Mouse (Mus musculus) MEL (cell line): ENCODE data around the gene Cdc14b. TPM values are rescaled to one million over a fixed set of nuclear protein-coding genes. Genes with fewer than 3 reads are reported as not detected.

Source experiments
- DNase-seq: peaks from one replicate; pipeline ENCODE4 v3.0.0; 2011; ENCODE audit warnings: low read depth, low spot score
- H3K27ac ChIP-seq: 2 replicates; pipeline ENCODE4 v1.5.1; 2012; ENCODE audit warnings: low read depth, mild to moderate bottlenecking, control low read depth, low read length, moderate library complexity; ENCODE audit not compliant: control insufficient read depth
- H3K27me3 ChIP-seq, 2 experiments: fragments of 150-350 bp in 1 of 2; sonication (generic) in 1 of 2; 2 replicates each; pipeline ENCODE4 v1.6.1; 2012; ENCODE audit warnings: low read length in 2 of 2, mild to moderate bottlenecking in 2 of 2, improper control_type of control experiment in 1 of 2, moderate library complexity in 1 of 2; ENCODE audit not compliant: insufficient read depth in 2 of 2, control insufficient read depth in 1 of 2
- H3K36me3 ChIP-seq, 2 experiments: 2 replicates each; pipeline ENCODE4 v1.6.1; 2012 to 2014; ENCODE audit warnings: low read length in 2 of 2, improper control_type of control experiment in 1 of 2, inconsistent platforms in 1 of 2, mild to moderate bottlenecking in 1 of 2; ENCODE audit not compliant: insufficient read depth in 2 of 2, control insufficient read depth in 1 of 2
- H3K4me1 ChIP-seq, 2 experiments: fragments of 150-350 bp in 1 of 2; sonication (generic) in 1 of 2; 2 replicates each; pipeline ENCODE4 v1.6.1; 2012; ENCODE audit warnings: low read length in 2 of 2, improper control_type of control experiment in 1 of 2, mild to moderate bottlenecking in 1 of 2; ENCODE audit not compliant: insufficient read depth in 2 of 2, control insufficient read depth in 1 of 2
- H3K4me3 ChIP-seq, 2 experiments: fragments of 150-350 bp in 1 of 2; sonication (generic) in 1 of 2; 2 replicates each; pipeline ENCODE4 v1.5.1; 2012; ENCODE audit warnings: low read depth in 2 of 2, low read length in 2 of 2, mild to moderate bottlenecking in 2 of 2, moderate library complexity in 2 of 2, control low read depth in 1 of 2, improper control_type of control experiment in 1 of 2; ENCODE audit not compliant: control insufficient read depth in 1 of 2, insufficient read depth in 1 of 2
- H3K79me2 ChIP-seq: 2 replicates; pipeline ENCODE4 v1.6.1; 2012; ENCODE audit warnings: mild to moderate bottlenecking, low read length, moderate library complexity; ENCODE audit not compliant: control insufficient read depth, poor library complexity, insufficient read depth
- H3K9ac ChIP-seq: 2 replicates; pipeline ENCODE4 v1.6.1; 2012; ENCODE audit warnings: low read depth, mild to moderate bottlenecking, control low read depth, low read length, moderate library complexity; ENCODE audit not compliant: control insufficient read depth, poor library complexity, severe bottlenecking
- H3K9me3 ChIP-seq: fragments of 150-350 bp; sonication (generic); replicated peaks from 2 replicates; pipeline ENCODE4 v1.6.1; 2012; ENCODE audit warnings: mild to moderate bottlenecking, low read length, improper control_type of control experiment, moderate library complexity; ENCODE audit not compliant: insufficient read depth
- BHLHE40 ChIP-seq: IDR thresholded peaks from 2 replicates; pipeline ENCODE4 v1.6.1; 2012; ENCODE audit warnings: low read depth, mild to moderate bottlenecking, inconsistent platforms, low read length, improper control_type of control experiment, borderline replicate concordance
- CHD1 ChIP-seq: IDR thresholded peaks from 2 replicates; pipeline ENCODE4 v1.6.1; 2012; ENCODE audit warnings: low read depth, mild to moderate bottlenecking, inconsistent platforms, low read length, improper control_type of control experiment
- EP300 ChIP-seq, 2 experiments: IDR thresholded peaks; 2 replicates each; pipeline ENCODE4 v1.6.1; 2011; ENCODE audit warnings: improper control_type of control experiment in 2 of 2, low read length in 2 of 2, low read depth in 1 of 2, mild to moderate bottlenecking in 1 of 2
- MAFK ChIP-seq: IDR thresholded peaks from 2 replicates; pipeline ENCODE4 v1.6.1; 2011; ENCODE audit warnings: low read depth, mild to moderate bottlenecking, low read length, improper control_type of control experiment, borderline replicate concordance
- MAX ChIP-seq: IDR thresholded peaks from 2 replicates; pipeline ENCODE4 v1.6.1; 2011; ENCODE audit warnings: low read length, improper control_type of control experiment
- MAZ ChIP-seq: IDR thresholded peaks from 2 replicates; pipeline ENCODE4 v1.6.1; 2012; ENCODE audit warnings: low read depth, mild to moderate bottlenecking, inconsistent platforms, low read length, improper control_type of control experiment
- MXI1 ChIP-seq: IDR thresholded peaks from 2 replicates; pipeline ENCODE4 v1.6.1; 2011; ENCODE audit warnings: mild to moderate bottlenecking, low read depth, low read length, improper control_type of control experiment
- MYB ChIP-seq: IDR thresholded peaks from 2 replicates; pipeline ENCODE4 v1.6.1; 2011; ENCODE audit warnings: mild to moderate bottlenecking, low read depth, low read length, improper control_type of control experiment
- MYC ChIP-seq: IDR thresholded peaks from 2 replicates; pipeline ENCODE4 v1.6.1; 2011; ENCODE audit warnings: low read depth, mild to moderate bottlenecking, low read length, improper control_type of control experiment, moderate library complexity
- NRF1 ChIP-seq: IDR thresholded peaks from 2 replicates; pipeline ENCODE4 v1.6.1; 2014; ENCODE audit warnings: low read depth, mild to moderate bottlenecking, inconsistent platforms, low read length, improper control_type of control experiment, moderate library complexity; ENCODE audit not compliant: poor library complexity, insufficient read depth, severe bottlenecking
- POLR2A ChIP-seq, 2 experiments: IDR thresholded peaks; 2 replicates each; pipeline ENCODE4 v1.6.1; 2011 to 2012; ENCODE audit warnings: low read length in 2 of 2, mild to moderate bottlenecking in 2 of 2, control low read depth in 1 of 2, improper control_type of control experiment in 1 of 2, low read depth in 1 of 2, moderate library complexity in 1 of 2; ENCODE audit not compliant: control insufficient read depth in 1 of 2, insufficient read depth in 1 of 2, poor library complexity in 1 of 2
- POLR2AphosphoS2 ChIP-seq: IDR thresholded peaks from 2 replicates; pipeline ENCODE4 v1.6.1; 2011; ENCODE audit warnings: low read length, improper control_type of control experiment
- RAD21 ChIP-seq: IDR thresholded peaks from 2 replicates; pipeline ENCODE4 v1.6.1; 2011; ENCODE audit warnings: mild to moderate bottlenecking, low read depth, low read length, improper control_type of control experiment
- SMC3 ChIP-seq: IDR thresholded peaks from 2 replicates; pipeline ENCODE4 v1.6.1; 2011; ENCODE audit warnings: low read depth, low read length, improper control_type of control experiment
- TAL1 ChIP-seq: IDR thresholded peaks from 2 replicates; pipeline ENCODE4 v1.6.1; 2012; ENCODE audit warnings: mild to moderate bottlenecking, inconsistent platforms, low read length, moderate library complexity, mixed read lengths
- TBP ChIP-seq: IDR thresholded peaks from 2 replicates; pipeline ENCODE4 v1.8.0; 2011; ENCODE audit warnings: low read depth, low read length, improper control_type of control experiment
- UBTF ChIP-seq: IDR thresholded peaks from 2 replicates; pipeline ENCODE4 v1.6.1; 2012; ENCODE audit warnings: low read depth, mild to moderate bottlenecking, inconsistent platforms, low read length, improper control_type of control experiment, moderate library complexity, borderline replicate concordance; ENCODE audit not compliant: insufficient read depth
- USF1 ChIP-seq: IDR thresholded peaks from 2 replicates; pipeline ENCODE4 v1.6.1; 2014; ENCODE audit warnings: low read depth, mild to moderate bottlenecking, inconsistent platforms, low read length, improper control_type of control experiment, moderate library complexity
- ZC3H11A ChIP-seq: IDR thresholded peaks from 2 replicates; pipeline ENCODE4 v1.6.1; 2012; ENCODE audit warnings: low read depth, mild to moderate bottlenecking, inconsistent platforms, low read length, improper control_type of control experiment
- ZNF384 ChIP-seq: IDR thresholded peaks from 2 replicates; pipeline ENCODE4 v1.6.1; 2012; ENCODE audit warnings: low read depth, mild to moderate bottlenecking, inconsistent platforms, low read length, improper control_type of control experiment
- polyA plus RNA-seq, 2 experiments: library from polyadenylated mRNA; stranded (reverse) in 1 of 2; unstranded in 1 of 2; fragments of >175 nt in 1 of 2; fragments of >200 nt in 1 of 2; gene quantifications; 2 replicates each; pipeline versions ENCODE4 v1.2.1 to v1.2.4; 2012; ENCODE audit warnings: low replicate concordance in 2 of 2, low read depth in 1 of 2; ENCODE audit not compliant: insufficient read length in 2 of 2, insufficient read depth in 1 of 2, missing spikeins in 1 of 2
- total RNA-seq: library from RNA; depleted of rRNA; stranded (reverse); fragments of 300-350 nt; gene quantifications from 2 replicates; pipeline ENCODE4 v1.2.3, GENCODE M21; 2012

Cdc14b gene
- total and polyA plus RNA-seq, 3 experiments = 18.7 to 28.3 TPM; not detected in 1

DNA sequence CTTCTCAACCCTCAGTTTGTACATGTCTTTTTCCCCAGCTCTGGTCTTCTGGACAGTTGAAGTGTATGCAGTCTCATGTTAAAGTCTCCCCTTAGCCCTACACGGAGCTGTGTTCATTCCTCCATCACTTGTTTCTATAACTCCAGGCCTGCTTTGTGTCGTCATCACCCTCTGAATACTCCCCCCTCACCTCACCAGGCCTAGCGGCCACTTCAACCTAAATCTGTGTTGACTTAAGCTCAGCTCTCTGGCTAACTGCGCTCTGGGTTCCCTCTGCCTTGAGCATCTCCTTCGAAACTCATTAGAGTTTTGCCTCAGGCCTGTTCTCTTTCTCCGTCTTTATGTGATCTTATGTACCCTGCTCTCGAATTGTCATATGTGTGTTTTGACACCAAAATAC lies 97.1 kb downstream of the Cdc14b start:
- Histone ChIP-seq H3K9me3 (no peaks in the 10 kb centered on the region), H3K79me2 (no peaks in the 10 kb centered on the region), H3K4me1 (no peaks in the 10 kb centered on the region), H3K27ac (no peak overlapping the region), H3K9ac (no peak overlapping the region), H3K27me3 (no peaks in the 10 kb centered on the region), H3K36me3 (no peaks in the 10 kb centered on the region; a peak in 1 of 4 replicates), H3K4me3 (no peak overlapping the region)
- TF ChIP-seq BHLHE40 (no peak), MYB (no peak), SMC3 (no peak)
- DNase-seq = no peak

DNA sequence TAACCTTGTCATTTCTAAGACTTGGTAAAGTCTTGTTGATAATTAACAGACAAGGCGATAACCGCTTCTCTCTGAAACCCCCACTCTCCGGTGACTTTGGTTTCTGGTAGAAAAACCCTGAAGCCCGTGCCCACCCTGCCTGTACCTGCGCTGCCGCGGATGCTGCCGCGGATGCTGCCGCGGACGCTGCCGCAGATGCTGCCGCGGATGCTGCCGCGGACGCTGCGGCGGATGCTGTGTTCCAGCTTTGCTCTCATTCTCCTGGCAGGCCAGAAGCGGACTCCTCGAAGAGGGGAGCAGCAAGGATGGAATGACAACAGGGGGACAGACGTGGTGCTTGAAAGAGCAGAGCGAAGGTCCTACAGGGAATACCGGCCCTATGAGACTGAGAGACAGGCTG lies 105.3 kb downstream of the Cdc14b start:
- Histone ChIP-seq H3K27me3 (no peaks in the 10 kb centered on the region), H3K79me2 (no peaks in the 10 kb centered on the region), H3K9ac (no peak overlapping the region), H3K9me3 (no peaks in the 10 kb centered on the region), H3K4me3 (no peak overlapping the region), H3K36me3 (no peaks in the 10 kb centered on the region), H3K27ac (no peak overlapping the region), H3K4me1 (no peaks in the 10 kb centered on the region; a peak in 1 of 4 replicates)
- no peak for DNase-seq
- no peak for TF ChIP-seq MAZ
- TF ChIP-seq MAFK = no peak
- TF ChIP-seq USF1 = no peak
- no peak for TF ChIP-seq ZC3H11A
- no peak for TF ChIP-seq RAD21
- no peak for TF ChIP-seq MXI1
- no peak for TF ChIP-seq UBTF
- no peak for TF ChIP-seq TAL1
- no peak for TF ChIP-seq POLR2A (IDR thresholded peaks at IDR 0.05; ENCODE audit: control insufficient read depth in 1 of 2, insufficient read depth in 1 of 2, low read depth in 1 of 2, low read length in 2 of 2, poor library complexity in 1 of 2)
- no peak for TF ChIP-seq POLR2AphosphoS2

DNA sequence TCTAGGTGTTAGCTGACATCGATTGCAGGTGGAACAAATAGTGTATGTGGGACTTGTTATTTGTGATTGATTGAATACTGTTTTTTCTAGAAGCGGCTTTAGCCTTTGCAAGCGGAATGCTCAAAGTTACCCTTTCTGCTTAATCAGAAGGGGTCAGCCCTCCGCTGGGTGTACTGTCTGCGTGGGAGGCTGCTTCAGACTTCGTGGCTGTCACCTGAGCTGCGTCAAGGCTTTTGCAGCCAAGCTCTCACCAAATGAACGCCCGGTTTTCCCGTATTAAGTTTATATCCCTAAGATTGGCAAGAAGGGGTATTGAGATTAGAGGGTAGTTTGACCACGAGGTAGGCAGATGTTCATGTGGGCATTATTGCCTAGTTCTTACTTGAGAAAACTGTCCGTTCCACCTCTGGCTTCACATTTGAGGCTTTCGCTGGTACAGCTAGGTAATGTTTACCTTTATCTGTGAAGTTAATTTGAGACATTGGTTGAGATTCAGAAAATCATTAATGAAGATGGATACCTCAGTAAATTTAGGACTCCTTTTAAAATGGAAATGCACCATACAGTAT lies 111.9 kb downstream of the Cdc14b start:
- Histone ChIP-seq H3K27me3 (peaks cover 4 to 20% of the 10 kb centered on the region in 2 experiments), H3K9ac (no peak overlapping the region), H3K4me1 (peaks cover 0 to 10% of the 10 kb centered on the region in 2 experiments; a peak in 3 of 4 replicates), H3K27ac (no peak overlapping the region), H3K79me2 (no peaks in the 10 kb centered on the region), H3K4me3 (no peak overlapping the region), H3K9me3 (no peaks in the 10 kb centered on the region), H3K36me3 (no peaks in the 10 kb centered on the region)
- TF ChIP-seq MYC (no peak), MAZ (no peak), TBP (no peak), NRF1 (no peak), MAFK (no peak), ZNF384 (no peak), SMC3 (no peak), CHD1 (no peak), EP300 (IDR thresholded peaks at IDR 0.05; ENCODE audit: low read depth in 1 of 2, low read length in 2 of 2) (no peak), MAX (no peak)
- DNase-seq = no peak
